Mouse (Mus musculus) hindlimb bud, embryonic 11.5 days (tissue): ENCODE data around the gene Tmem38b.

Experiments used
- DNase-seq: peaks from one replicate; pipeline ENCODE4 v3.0.0-alpha.2; 2012; ENCODE audit warnings: low read depth, low spot score; ENCODE audit errors: extremely low spot score

The Tmem38b gene

GRCm38 (mm10) chr4:53882921-53883682 is 57.3 kb downstream of the Tmem38b start:
- DNase-seq: no peak

GRCm38 (mm10) chr4:53884351-53885245 is 58.8 kb downstream of the Tmem38b start:
- DNase-seq: no peak

DNA sequence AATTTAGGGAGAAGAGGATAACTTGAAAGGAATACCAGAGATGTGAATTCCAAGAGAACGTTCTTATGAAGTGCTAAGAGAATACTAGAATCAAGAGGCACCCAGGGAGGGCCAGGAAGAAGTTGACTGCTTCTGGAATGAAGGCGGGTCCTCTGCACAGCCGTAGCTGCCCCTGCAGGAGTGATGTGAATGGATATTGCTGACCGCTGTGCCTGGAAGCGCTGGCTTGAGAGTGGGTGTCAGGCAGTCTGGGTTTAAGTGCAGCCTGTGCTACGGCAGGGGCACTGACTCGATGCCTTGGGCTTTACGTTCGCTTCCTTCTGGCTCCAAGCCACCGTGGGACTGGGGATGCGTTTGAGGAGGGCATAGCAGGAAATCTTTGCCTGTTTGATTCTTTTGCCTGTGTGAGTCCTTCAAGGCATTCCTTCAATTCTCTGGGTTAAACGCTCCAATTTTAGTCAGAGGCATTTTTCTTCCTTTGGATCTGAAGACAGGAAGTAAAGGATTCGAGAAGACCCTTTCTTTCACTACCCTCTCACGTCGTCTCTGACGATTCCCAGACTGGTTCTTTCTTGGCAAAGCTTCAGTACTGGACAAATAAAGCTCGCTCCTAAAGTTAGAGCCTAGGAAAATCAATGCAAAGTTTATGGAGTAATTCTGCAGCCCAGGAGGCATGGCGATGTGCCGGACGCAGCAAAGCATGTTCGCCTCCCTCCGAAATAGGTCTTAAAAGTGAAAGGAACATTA is 60.7 kb downstream of the Tmem38b start:
- no peak for DNase-seq

DNA sequence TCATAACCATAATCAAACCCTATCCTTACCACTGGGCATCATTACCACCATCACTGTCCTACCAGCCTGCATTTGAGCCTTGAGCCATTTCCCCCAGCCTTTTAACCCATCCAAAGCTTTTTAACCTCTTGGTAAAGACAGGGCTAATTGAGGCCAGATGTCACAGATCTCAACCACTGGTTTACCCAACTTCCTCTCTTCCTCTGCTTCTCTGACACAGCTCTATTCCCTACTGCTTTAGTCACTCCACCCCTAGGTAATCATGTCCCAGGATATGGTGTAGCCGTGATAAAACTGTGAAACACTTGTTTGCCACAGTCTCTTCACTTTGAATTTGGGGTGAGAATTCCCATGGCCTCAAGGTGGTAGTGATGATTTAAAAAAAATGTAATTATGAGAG is 69.5 kb downstream of the Tmem38b start:
- no peak for DNase-seq

DNA sequence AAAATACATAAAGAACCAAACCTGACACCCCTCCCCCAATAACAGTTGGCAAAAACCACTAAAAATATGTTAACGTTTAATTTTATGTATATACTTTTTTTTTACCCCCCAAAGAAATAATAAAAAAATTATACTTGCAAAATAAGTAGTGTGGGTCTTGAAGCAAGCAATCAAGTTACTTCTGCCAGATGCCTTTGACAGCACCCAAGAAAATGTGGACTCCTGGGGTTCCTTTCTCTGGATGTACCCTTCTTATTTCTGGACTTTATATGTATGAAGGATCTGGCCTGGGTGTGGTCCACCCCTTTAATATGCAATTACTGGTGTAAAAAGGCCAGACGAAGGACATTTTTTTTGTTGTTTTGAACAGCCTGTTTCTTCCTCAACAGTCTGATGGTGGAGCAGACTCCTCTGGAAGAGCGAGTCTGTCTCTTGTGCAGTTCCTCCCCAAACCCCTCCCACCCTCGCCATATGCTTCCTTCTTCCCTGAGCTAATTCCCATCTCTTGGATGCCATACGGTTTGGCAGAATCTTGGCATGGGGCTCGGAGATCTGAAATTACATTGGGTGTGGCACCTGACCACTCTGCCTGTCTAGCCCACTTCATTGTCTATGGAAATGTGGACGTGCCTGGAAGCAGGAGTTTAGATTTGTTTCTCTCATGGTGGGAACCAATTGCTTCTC is 70.4 kb downstream of the Tmem38b start:
- DNase-seq: no peak

DNA sequence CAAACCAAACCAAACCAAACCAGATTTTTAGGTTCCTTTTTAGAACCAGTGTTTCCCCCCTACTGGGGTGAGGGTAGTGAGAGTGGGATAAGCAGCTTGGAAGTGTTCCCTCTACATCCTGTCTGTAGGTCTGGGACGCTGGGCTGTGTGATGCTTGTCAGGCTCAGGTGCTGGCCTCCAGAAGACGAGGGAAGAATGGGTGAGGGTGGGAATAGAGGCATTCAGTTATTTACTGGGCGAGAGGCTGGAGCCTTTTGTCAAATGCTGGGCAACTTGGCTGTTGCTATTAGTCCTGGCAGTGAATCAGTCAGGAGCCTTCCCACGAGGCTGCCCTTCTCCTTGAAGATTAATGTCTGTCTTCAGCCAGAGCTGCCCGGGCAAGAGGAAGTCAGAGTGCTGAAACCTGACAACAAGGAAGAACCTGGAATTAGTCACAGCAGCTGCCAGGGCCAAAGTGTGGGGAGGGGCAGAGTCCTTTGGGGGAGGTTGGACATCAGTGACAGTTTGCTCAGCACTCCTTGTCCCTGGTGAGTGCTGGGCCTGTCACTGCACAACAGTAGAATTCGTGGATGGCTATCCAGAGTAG is 74.6 kb downstream of the Tmem38b start:
- DNase-seq: no peak

DNA sequence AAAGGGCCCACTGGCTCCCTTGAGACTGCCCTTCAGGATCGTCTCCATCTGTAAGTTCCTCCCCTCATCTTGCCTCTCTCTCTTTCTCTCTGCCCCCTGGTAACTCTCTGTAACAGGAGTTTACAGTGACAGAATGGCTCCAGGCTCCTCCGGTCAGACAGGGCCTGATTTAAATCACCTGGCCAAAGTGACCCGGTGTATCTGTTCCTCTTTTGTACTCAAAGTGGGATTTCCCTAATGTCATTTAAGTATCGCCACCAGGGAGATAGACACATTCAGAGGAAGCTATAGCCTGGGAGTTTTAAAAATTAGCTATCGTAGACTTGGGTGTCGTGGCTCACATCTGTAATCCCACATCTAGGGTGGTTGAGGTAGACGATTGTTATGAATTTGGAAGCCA is 78.5 kb downstream of the Tmem38b start:
- no peak for DNase-seq

DNA sequence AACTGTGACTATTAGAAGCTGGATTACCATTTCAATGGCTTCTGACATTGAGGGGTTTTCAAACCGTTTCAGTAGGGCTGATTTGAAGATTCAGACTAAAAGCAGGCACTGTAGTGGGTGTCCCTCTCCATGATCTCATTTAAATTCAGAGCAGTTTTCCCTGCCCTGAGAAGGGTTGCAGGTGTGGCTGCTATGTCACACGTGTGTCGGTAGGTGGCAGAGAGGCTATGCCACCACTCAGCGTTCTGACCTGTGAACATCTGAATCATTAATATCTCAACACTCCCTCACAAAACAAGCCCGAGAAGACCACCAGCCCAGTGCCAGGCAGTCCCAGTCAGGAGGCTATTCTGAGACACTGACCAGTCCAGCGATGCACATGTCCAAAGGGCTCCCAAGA is 79.7 kb downstream of the Tmem38b start:
- no peak for DNase-seq

DNA sequence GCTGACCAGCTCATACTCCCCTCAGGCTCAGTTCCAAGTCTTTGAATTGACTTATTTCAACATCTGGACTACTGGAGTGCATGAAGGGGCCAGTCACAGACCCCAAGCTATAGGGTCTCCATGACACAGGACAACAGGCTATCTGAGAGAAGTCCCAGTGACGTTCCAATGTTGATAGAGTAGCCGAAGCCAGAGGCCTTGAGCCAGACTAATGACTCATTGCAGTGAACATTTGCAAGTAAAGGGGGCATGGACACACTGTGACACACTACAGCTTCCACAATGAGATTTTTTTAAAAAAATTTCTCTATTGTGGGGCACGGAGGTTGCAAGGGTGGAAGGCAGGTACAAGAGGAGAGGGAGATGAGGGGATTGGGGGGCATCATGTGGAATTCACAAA is 81.2 kb downstream of the Tmem38b start:
- DNase-seq: no peak
